Mouse (Mus musculus) lung, embryonic 14.5 days (tissue): Measurements from ENCODE around the gene Gm7168. TPM values are rescaled to one million over a fixed set of nuclear protein-coding genes. Genes with fewer than 3 reads are reported as not detected.
A peak's percentile ranks its signal among the peaks of the same experiment; 100 is the strongest.
"Not testable (repeated sequence)": the region's sequence is repeated elsewhere in the genome, so short reads cannot be mapped to it uniquely, and the experiment has no call there.

Source experiments
- ATAC-seq: fragments of 200-750 bp; cut with Nextera tagmentation; 2 replicates; pipeline ENCODE4 v1.8.0; 2017; ENCODE audit warnings: mild to moderate bottlenecking, moderate TSS enrichment, moderate library complexity; ENCODE audit not compliant: insufficient read depth
- DNase-seq: peaks from one replicate; pipeline ENCODE4 v3.0.0-alpha.2; 2015
- H3K27ac ChIP-seq: fragments of 300-500 bp; sonication (generic); 2 replicates; pipeline ENCODE4 v1.5.1; 2014; ENCODE audit warnings: low read depth, mild to moderate bottlenecking, moderate library complexity
- H3K27me3 ChIP-seq: fragments of 300-500 bp; sonication (generic); 2 replicates; pipeline ENCODE4 v1.6.1; 2014; ENCODE audit warnings: low read length, control low read depth; ENCODE audit not compliant: insufficient read depth
- H3K36me3 ChIP-seq: fragments of 300-500 bp; sonication (generic); 2 replicates; pipeline ENCODE4 v1.6.1; 2014; ENCODE audit warnings: control low read depth; ENCODE audit not compliant: insufficient read depth
- H3K4me1 ChIP-seq: fragments of 300-500 bp; sonication (generic); 2 replicates; pipeline ENCODE4 v1.6.1; 2014; ENCODE audit warnings: antibody characterized with exemption, control low read depth; ENCODE audit not compliant: insufficient read depth
- H3K4me2 ChIP-seq: fragments of 300-500 bp; sonication (generic); 2 replicates; pipeline ENCODE4 v1.6.1; 2014; ENCODE audit warnings: mild to moderate bottlenecking
- H3K4me3 ChIP-seq: fragments of 300-500 bp; sonication (generic); 2 replicates; pipeline ENCODE4 v1.5.1; 2014; ENCODE audit warnings: low read depth, low read length
- H3K9ac ChIP-seq: fragments of 300-500 bp; sonication (generic); 2 replicates; pipeline ENCODE4 v1.6.1; 2014
- H3K9me3 ChIP-seq: fragments of 300-500 bp; sonication (generic); 2 replicates; pipeline ENCODE4 v1.6.1; 2016; ENCODE audit warnings: low read depth, low read length, control low read depth
- CTCF ChIP-seq: IDR thresholded peaks from 2 replicates; pipeline ENCODE4 v1.5.1; 2016; ENCODE audit warnings: antibody characterized with exemption, low read depth
- WGBS: fragments of 180-500 bp; shearing (Covaris S2); extraction: QIAGEN DNeasy Blood & Tissue Kit; methylation state at CpG from one replicate; pipeline ENCODE4 v1.1.7; 2014; 5-methylcytosine and 5-hydroxymethylcytosine counted together
- polyA plus RNA-seq: library from polyadenylated mRNA; unstranded; fragments of >200 nt; fragmentation: Nextera tagmentation; extraction: Ambion mirVana; gene quantifications from 2 replicates; pipeline ENCODE4 v1.2.1, GENCODE M21; 2014

Gene Gm7168
- polyA plus RNA-seq = not detected in 2 replicates

DNA sequence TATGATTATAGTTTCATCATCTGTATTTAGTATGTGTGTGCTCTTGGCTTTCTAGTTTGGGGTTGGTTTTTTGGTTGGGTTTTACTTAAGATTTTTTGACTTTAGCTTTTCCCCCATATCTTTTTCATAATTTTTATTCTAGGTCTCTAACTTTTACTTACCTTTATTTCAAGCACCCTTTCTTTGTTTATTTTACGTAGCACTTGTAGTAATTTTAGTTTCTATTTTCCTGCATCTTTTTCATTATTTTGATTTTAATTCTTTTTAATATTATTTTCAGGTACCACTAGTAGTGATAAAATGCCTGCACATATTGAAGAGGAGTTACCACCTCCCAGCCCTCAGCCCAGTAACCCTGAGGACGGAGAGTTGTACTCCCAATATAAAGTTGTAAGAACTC, at the start of gene Gm7168:
TSS of gene Gm7168 (plus strand) at position 301 of the 400 bp plus-strand sequence.
- H3K9me3 ChIP-seq, H3K27ac ChIP-seq, H3K36me3 ChIP-seq, DNase-seq, H3K27me3 ChIP-seq, H3K4me2 ChIP-seq, H3K4me1 ChIP-seq, H3K9ac ChIP-seq, H3K4me3 ChIP-seq, ATAC-seq: not testable (repeated sequence)
- WGBS = 88% methylated on average over 1 of the region's 2 CpGs

DNA sequence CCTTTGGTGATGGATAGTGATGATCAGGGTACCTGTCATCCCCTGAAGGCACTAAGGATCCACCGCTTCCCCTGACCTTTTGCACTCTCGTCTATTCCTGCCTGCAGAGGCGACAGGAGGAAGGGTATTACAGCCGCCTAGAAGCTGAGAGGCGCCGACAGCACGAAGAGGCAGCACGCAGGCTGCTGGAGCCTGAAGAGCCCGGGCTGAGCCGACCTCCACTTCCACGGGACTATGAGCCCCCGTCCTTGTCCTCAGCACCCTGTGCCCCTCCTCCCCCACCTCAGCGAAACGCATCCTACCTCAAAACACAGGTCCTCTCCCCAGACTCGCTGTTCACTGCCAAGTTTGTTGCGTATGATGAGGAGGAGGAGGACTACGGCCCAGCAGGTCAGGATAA, 49.3 kb upstream of the Gm7168 start:
- Histone ChIP-seq H3K4me3 (no peak overlapping the region), H3K9ac (no peak overlapping the region), H3K27ac (no peak overlapping the region), H3K27me3 (no peaks in the 10 kb centered on the region), H3K4me1 (no peaks in the 10 kb centered on the region), H3K9me3 (no peaks in the 10 kb centered on the region), H3K4me2 (no peak overlapping the region), H3K36me3 (peaks cover 55% of the 10 kb centered on the region)
- WGBS = 76% methylated on average over 17 of the region's 17 CpGs
- ATAC-seq (no peak), DNase-seq (no peak)
- TF ChIP-seq CTCF = no peak

DNA sequence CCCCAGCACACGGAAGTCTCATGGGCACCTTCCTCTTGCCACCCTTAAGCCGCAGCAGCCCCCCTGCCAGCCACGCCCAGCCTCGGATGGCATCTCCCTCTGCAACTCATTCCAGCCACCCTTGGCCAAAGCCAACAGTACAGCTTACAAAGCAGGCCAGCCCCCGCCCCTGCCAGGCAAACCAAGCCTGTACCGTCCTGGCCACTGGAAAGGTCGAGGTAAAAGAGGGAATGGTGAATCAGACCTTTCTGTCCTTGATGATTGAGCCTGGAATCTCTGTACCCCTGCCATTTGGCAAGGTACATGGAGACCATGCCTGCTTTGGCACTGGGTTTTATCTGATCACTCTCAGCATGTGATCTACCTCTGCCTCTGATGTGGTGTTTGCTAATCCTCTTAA, 48.9 kb upstream of the Gm7168 start:
- 86% methylated on average over 7 of the region's 7 CpGs for WGBS
- no peak overlapping the region for H3K4me2 ChIP-seq
- DNase-seq (no peak), ATAC-seq (no peak)
- no peak for TF ChIP-seq CTCF
- H3K9me3 ChIP-seq = no peaks in the 10 kb centered on the region
- H3K27me3 ChIP-seq = no peaks in the 10 kb centered on the region
- H3K4me3 ChIP-seq = no peak overlapping the region
- H3K27ac ChIP-seq = no peak overlapping the region
- peaks cover 59% of the 10 kb centered on the region for H3K36me3 ChIP-seq
- H3K4me1 ChIP-seq = no peaks in the 10 kb centered on the region
- H3K9ac ChIP-seq = no peak overlapping the region

DNA sequence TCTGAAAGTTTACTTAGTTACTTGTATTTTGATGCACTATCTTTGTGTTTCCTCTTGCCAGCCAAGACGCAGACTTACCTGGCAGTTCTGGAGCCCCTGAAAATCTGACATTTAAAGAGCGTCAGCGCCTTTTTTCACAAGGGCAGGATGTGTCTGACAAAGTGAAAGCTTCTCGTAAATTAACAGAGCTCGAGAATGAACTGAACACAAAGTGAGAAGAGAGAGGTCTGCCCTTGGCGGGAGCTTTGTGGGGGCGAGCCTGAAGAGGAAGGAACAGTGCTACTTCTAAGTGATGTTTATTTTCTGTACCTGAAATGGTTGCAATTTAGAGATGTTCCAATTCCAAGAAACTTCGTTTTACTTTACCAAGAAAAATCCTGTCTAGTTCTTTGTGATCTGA, 44.4 kb upstream of the Gm7168 start:
- ATAC-seq (no peak), DNase-seq (no peak)
- Histone ChIP-seq H3K36me3 (peaks cover 48% of the 10 kb centered on the region), H3K27me3 (no peaks in the 10 kb centered on the region), H3K9ac (no peak overlapping the region), H3K27ac (no peak overlapping the region), H3K4me1 (no peaks in the 10 kb centered on the region), H3K9me3 (no peaks in the 10 kb centered on the region), H3K4me3 (no peak overlapping the region), H3K4me2 (no peak overlapping the region)
- no peak for TF ChIP-seq CTCF
- 84% methylated on average over 8 of the region's 8 CpGs for WGBS

DNA sequence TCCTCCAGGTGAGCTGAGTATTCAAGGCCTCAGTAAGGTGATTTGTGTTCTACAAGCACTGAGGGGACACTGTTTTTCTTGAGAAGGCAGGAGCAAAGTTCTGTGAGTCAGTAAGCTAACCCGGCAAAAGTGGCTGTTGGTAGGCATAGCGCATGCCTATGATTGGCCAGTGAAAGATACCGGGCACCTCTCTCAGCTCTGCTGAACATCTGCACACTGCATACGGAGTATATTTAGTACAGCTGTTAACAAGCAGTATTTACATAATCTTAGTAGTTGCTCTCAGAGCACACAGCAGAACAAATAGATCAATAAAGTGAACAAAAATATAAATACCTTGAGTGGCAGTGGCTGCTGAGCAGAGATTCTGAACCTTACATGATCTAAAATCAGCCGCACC, 41.1 kb upstream of the Gm7168 start:
- no peak overlapping the region for H3K9ac ChIP-seq
- WGBS = 92% methylated on average over 5 of the region's 5 CpGs
- no peak overlapping the region for H3K4me2 ChIP-seq
- no peak overlapping the region for H3K4me3 ChIP-seq
- no peaks in the 10 kb centered on the region for H3K4me1 ChIP-seq
- ATAC-seq = no peak
- H3K27ac ChIP-seq = no peak overlapping the region
- H3K27me3 ChIP-seq = no peaks in the 10 kb centered on the region
- DNase-seq = no peak
- H3K9me3 ChIP-seq = no peaks in the 10 kb centered on the region
- H3K36me3 ChIP-seq = peaks cover 28% of the 10 kb centered on the region; the same call in 1 of the 2 replicates
- TF ChIP-seq CTCF = no peak

DNA sequence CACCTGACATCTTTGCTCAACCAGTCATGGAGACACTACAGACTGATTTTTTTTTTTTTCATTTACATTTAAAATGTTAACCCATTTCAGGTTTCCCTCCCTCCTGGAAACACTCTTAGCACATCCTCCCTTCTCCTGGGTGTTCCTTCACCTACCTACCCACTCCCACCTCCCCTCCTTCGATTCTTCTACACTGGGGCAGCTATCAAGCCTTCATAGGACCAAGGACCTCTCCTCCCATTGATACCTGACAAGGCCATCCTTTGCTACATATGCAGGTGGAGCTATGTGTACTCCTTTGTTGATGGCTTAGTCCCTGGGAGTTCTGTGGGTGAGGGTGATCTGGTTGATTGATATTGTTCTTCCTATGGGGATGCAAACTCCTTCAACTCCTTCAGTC, 40.5 kb upstream of the Gm7168 start:
- H3K27me3 ChIP-seq = no peaks in the 10 kb centered on the region

DNA sequence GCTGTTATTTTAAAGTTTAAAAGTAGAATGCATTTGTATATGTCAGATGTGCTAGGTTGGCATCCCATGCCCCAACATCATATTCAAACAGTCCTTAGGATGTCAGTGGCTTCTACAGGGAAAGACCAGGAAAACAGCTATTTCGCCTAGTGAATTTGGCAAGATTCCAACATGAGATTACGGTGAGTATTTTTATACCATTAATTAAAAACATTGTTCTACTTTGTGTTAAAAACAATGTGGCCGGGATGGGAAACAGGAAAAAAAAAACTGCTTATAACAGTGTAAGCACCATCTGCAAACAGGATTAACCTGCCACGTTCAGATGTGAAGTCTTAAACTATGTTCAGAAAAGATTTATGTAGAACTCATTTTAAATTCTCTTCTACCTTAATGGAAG, 34.2 kb upstream of the Gm7168 start:
- Histone ChIP-seq H3K4me2 (no peak overlapping the region), H3K27me3 (no peaks in the 10 kb centered on the region), H3K4me1 (no peaks in the 10 kb centered on the region), H3K27ac (peak overlapping the region; percentile 58; the same call in 1 of the 2 replicates), H3K36me3 (no peaks in the 10 kb centered on the region), H3K9me3 (no peaks in the 10 kb centered on the region), H3K4me3 (no peak overlapping the region), H3K9ac (no peak overlapping the region)
- DNase-seq = peak; percentile 38
- WGBS = 34% methylated on average over 4 of the region's 4 CpGs
- ATAC-seq = no peak
- no peak for TF ChIP-seq CTCF

More for the DNA sequence above, 40.5 kb upstream of the Gm7168 start:
- Histone ChIP-seq H3K9ac (no peak overlapping the region), H3K36me3 (peaks cover 24% of the 10 kb centered on the region; the same call in 1 of the 2 replicates), H3K4me2 (no peak overlapping the region), H3K4me1 (no peaks in the 10 kb centered on the region), H3K9me3 (no peaks in the 10 kb centered on the region), H3K4me3 (no peak overlapping the region), H3K27ac (no peak overlapping the region)
- no peak for TF ChIP-seq CTCF
- WGBS = 94% methylated on average over 1 of the region's 1 CpGs
- DNase-seq (no peak), ATAC-seq (no peak)

DNA sequence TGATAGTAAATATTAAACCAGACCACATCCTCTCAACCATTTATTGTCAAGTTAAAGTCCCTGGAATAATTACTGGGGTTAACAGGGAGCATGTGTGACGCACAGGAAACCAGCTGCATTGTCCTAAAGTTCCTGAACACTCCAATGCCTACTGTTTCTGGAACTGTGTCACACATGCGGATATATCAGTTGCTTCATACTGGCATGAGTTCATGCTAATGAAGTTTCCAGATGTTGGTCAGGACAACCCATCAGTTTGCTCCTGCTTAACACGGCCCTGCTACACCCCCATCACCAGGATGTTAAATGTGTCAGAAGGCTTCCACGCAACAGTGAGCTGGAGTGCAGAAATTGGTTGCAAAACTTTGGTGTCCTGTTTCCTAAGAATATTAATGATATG, 33.6 kb upstream of the Gm7168 start:
- Histone ChIP-seq H3K4me3 (no peak overlapping the region), H3K4me1 (no peaks in the 10 kb centered on the region), H3K27ac (peak overlapping the region; percentile 50; the same call in 1 of the 2 replicates), H3K36me3 (no peaks in the 10 kb centered on the region), H3K4me2 (no peak overlapping the region), H3K9ac (no peak overlapping the region), H3K27me3 (no peaks in the 10 kb centered on the region), H3K9me3 (no peaks in the 10 kb centered on the region)
- WGBS = 31% methylated on average over 4 of the region's 4 CpGs
- DNase-seq (peak; percentile 89), ATAC-seq (peak; percentile 94)
- TF ChIP-seq CTCF = no peak
